Mouse (Mus musculus) c-Kit-negative CD71-positive TER-119-positive erythroid progenitor cells, embryonic 14.5 days (primary cell): Measurements from ENCODE around the gene Unc13c.

Experiments used
- DNase-seq: peaks from one replicate; pipeline ENCODE4 v3.0.0-alpha.2; 2013; ENCODE audit warnings: low read depth, low spot score

The Unc13c gene

DNA sequence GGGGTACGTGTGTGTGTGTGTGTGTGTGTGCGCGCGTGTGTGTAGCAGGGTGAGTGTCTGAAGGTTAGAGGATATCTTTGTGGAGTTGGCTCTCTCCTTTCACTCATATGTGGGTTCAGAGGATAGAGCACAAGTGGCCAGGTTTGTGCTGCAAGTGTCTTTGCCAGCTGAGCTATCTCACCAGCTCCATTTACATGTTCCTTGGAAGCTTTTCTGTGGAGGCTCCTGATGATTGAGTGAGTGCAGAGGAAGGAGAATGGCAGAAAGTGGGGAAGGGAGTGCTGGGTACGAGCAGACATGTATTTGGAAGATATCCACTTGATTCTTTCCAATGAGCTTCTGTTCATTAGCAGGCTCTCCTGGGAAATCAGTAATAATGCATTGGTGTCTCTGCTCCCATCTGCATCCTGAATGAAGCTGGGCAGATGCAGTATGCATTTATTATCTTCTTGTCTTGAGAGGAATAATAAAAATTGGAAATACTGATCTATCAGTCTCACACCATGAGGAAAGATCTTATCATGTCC is 86.3 kb downstream of the Unc13c start:
- no peak for DNase-seq

DNA sequence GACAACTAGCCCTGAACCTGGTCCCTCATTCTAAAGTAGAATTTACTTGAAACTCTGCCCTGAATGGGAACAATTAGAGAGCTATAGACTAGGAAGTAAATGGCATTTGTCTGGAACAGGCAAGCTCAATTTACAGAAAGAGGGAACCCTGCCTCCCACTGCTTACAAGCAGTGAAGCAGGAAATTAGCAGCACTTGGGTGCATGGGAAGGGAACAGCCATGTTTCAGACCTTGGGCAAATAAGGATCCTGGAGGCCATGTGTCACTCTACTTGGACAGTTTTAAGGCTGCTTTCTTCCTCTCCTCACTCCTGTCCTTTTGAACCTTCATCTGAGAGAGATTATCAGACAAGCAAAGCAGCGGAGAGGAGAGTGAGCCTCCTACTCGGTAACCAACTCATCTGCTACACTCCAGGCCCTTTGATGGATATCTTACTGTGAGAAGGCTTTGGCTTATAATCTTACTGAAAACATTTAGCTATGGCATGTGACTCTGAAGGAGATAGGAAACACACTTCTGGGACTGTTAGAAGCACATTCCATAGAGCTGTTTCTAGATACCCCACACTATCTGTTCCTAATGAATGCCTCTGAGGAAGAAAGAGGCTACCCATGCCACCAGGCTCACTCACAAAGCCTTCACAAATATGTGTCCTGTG is 101.2 kb downstream of the Unc13c start:
- no peak for DNase-seq

DNA sequence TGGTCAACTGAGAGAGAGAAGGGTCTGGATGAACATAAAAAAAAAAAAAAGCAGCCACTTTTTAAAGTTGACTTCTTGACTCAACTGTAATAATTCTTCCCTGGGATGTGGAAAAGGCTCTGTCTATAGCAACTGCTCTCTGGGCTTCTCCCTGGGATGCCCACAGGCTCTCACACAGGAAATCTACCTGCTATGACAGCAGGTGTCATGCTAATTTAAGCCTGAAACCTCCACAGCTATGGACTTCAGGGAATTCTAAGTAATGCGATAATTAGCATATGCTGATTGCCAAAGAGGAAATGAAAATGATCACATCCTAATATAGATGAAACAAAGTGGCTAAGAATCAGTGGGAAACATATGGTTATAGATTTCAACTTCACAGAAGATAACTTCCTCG is 102.1 kb downstream of the Unc13c start:
- DNase-seq, result no peak

DNA sequence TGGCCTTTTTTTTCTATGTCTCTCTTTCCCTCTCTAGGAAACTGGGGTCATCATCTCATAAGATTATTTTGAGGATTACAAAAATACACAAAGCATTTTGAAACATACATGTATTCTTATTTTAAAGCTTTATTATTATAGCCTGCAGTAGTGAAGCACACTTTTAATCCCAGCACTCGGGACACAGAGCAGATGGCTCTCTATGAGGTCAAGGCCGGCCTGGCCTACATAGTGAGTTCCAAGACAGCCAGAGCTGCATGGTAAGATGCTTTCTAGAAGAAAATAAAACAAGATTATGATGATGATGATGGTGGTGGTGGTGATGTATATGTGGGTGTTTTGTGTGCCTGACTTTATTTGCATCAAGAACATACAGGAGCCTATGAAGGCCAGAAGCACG is 109.3 kb downstream of the Unc13c start:
- no peak for DNase-seq

GRCm38 (mm10) chr9:73854281-73854680 is 114.5 kb downstream of the Unc13c start:
- no peak for DNase-seq

DNA sequence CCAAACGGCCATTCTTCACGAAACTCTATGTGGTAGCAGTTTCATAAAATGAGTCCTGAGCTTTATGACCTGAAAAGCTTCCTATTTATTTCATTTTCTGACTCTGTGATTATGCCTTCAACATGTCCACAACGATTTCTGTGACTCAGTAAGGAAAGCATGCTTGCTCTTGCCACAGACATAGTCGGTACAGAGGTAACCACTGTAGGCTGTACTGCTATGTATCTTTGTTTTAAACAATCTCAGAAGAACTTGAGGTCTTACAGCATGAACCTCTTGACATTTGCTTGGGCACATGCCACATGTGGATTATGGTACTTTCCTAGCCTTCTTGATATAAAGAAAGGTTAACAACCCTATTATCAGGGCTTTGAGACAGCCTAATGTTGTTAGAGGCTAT is 162.1 kb downstream of the Unc13c start:
- DNase-seq, result no peak

DNA sequence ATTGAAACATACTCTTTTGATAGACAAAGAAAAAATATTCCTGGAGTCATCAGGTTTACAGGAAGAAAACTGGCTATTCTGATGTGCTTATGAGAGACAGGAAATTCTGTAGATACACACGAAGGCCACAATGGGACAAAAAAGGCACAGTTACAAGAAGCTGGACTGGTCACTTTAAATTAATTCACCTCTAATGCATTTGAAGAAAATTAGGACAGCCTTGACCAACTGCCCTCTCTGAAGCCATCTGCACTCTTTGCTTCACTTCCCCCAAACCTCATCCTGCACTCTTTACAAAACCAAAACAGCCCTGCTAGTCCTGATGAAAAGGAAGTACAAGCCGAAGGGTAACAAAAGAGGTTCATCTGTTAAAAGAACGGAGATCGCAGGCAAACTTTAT is 194.2 kb downstream of the Unc13c start:
- DNase-seq, result no peak

GRCm38 (mm10) chr9:73755185-73755584 is 213.6 kb downstream of the Unc13c start:
- DNase-seq, result no peak

DNA sequence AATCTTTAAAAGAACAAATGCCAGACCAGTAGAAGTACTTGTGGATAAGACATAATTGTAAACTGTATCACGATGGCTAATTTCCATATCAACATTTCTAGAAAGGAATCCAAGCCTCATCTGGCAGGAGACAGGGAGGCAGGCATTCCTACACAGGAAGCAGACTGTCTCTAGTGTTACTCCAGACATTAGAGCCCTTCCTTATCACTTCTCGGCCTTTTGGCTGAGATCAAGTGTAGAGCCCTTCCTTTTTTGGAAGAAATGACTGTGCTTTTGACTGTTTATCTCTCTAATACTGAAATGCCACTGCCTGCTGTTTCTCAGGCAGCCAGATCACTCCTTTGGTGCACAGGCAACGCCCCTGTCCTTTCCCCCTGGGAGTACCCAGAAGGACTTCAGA is 215.3 kb downstream of the Unc13c start:
- no peak for DNase-seq

- DNase-seq, result no peak
These were observed 217.4 kb downstream of the Unc13c start for GRCm38 (mm10) chr9:73751344-73751743.

DNA sequence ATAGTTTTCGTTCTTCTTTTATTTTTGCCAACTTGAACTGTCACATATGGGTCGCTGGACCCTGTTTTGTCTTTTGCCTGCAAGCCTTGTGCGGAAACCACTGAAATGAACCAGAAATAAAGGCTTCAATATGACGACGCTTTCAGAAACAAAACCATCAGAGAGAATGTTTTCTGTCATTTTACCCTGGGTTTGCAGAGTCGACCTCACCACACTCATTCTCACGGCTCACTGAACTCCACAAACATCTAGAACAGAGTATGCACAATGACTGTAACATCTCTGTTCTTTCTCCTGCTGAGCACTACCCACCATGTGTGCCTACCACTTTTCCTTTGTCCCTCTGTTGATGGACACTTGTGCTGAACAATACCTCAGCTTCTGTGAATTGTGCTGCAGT is 234.3 kb downstream of the Unc13c start:
- no peak for DNase-seq

GRCm38 (mm10) chr9:73725717-73726662 is 242.8 kb downstream of the Unc13c start:
- DNase-seq, result no peak

DNA sequence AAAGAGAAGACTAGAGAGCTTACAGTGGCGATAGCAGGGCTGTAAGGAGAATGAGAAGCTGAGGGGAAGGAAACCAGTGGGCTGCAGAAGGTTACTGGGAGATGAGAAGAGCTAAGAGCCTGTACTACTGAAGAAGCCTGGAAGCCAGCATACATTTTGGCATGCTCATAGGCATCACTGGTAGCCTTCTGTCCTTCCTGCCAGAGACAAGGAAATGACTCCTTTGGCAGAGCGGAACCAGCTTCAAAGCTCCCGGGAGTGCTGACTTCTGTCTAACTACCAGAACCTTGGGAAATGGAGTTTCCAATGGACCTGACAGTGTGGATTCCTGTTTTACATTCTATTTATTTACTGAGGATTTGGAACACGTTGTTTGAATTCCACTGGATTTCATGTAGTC is 244.0 kb downstream of the Unc13c start:
- no peak for DNase-seq

- no peak for DNase-seq
These were observed 255.3 kb downstream of the Unc13c start for GRCm38 (mm10) chr9:73713508-73713907.

- no peak for DNase-seq
These were observed 271.7 kb downstream of the Unc13c start for GRCm38 (mm10) chr9:73697103-73697502.

DNA sequence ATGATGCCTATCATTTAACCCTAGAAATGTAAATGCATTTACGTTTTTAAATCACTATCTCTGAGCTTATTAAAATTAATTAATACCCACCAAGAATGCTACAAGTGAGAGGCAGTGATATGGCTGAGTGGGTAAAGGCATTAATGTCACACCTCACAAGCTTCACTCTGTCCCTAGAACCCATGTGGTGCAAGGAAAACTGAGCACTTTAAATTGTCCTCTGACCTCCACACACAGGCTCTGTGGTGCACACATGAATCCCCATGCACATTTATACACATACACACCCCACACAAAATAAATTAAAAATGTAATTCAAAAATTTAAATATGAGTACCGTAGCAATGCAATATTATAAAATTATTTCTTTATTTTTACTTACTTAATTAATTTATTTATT is 287.2 kb downstream of the Unc13c start:
- DNase-seq, result no peak

DNA sequence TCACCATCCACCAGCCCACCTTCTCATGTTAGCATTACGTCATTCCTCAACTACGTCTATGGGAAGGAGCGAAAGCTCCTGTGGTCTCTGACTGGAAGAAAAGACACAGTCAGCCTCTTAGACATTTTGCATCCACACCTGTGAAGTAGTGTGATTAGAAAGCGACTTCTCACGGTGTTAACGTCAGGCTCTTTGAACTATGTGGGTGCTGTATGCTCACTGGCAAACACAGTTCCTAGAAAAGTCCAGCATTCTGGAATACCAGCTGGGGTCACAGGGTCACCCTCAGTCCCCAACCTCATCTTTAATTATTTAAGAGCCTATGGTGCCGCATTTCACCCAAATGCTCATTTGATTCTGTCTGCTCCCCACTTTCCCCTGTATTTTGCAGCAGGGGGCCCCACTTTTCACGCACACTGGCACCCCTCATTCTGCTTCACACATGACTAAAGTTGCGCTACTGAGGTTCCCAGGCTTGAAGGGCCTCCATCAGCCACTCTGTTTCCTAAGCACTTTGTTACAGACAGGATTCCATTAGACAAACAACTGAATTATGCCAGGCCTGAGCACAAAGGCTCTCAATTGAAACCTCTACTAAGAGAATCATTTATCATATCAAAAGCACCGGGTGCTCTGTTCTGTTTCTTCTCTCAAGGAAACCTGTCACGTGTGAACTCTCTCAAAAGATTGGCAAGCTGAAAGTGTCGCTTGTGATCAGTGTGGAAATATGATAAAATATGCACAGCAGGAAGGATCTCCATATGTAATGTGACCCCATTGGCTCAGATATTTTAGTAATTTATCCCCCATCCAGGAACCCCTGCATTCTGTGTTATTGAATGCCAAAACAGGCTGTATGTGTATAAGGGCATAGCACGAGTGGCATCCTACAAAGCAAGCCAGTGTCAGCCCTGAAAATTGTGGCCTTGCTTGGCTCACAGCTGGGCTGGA is 287.9 kb downstream of the Unc13c start:
- no peak for DNase-seq

GRCm38 (mm10) chr9:73671656-73672212 is 297.0 kb downstream of the Unc13c start:
- no peak for DNase-seq

GRCm38 (mm10) chr9:73670040-73670439 is 298.7 kb downstream of the Unc13c start:
- no peak for DNase-seq

DNA sequence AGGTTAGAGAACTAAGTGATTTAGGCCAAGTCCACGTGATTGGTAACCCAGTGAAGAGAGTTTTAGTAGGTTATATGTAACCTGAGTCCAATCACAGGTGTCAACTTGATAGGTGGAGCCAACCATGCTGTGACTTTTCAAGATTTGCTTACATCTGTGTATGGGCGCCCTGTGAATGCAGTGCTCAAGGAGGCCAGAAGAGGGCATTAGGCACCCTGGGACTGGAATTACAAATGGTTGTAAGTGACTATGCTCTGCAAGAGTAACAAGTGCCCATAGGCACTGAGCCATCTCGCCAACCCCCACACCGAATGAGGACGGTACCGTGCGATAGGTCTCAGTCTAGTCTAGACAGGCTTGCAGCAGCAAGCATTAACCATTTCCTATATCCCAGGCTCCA is 305.9 kb downstream of the Unc13c start:
- DNase-seq, result no peak

DNA sequence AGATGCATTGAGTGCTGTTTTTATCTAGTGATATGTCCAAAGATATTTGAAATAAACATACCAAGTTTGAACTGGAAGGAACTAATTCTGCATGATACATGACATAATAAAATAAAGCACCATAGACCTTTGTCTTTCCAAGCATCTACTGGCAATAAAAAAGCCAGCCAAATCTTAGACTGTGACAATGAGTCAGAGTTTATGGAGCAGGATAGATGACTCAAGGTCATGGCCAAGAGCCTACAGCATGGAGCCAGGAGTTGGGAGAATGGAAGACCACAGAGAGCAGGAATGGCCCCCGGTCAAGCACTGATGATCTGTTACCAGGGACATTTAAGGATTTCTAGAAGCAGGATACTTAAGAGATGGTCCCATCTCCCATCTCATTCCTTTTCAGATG is 319.7 kb downstream of the Unc13c start:
- DNase-seq, result no peak
